Mouse (Mus musculus) ES-E14 (cell line): ENCODE data around the gene Rnf43.

Experiments used
- CHD2 ChIP-seq: IDR thresholded peaks from 2 replicates; pipeline ENCODE4 v1.6.1; 2014; ENCODE audit warnings: mild to moderate bottlenecking, low read depth, low read length, inconsistent platforms
- MAFK ChIP-seq: IDR thresholded peaks from 2 replicates; pipeline ENCODE4 v1.6.1; 2014; ENCODE audit warnings: mild to moderate bottlenecking, low read depth, low read length, inconsistent platforms; ENCODE audit not compliant: insufficient read depth
- ZC3H11A ChIP-seq: IDR thresholded peaks from 2 replicates; pipeline ENCODE4 v1.6.1; 2012; ENCODE audit warnings: low read depth, mild to moderate bottlenecking, inconsistent platforms, low read length, borderline replicate concordance
- ZNF384 ChIP-seq: IDR thresholded peaks from 2 replicates; pipeline ENCODE4 v1.6.1; 2012; ENCODE audit warnings: low read depth, low read length, inconsistent platforms

- no peak for TF ChIP-seq ZC3H11A
- TF ChIP-seq ZNF384 = no peak
- TF ChIP-seq MAFK = no peak
- no peak for TF ChIP-seq CHD2
These were observed 91.5 kb downstream of the Rnf43 start for GRCm38 (mm10) chr11:87753891-87754501.
